Mouse (Mus musculus) spleen, adult 12 weeks (tissue): ENCODE results near the gene Nprl2.

Source experiments
- DNase-seq: peaks from one replicate; pipeline ENCODE4 v3.0.0; 2022; ENCODE audit warnings: low spot score

The Nprl2 gene

GRCm38 (mm10) chr9:107534408-107535202 is 7.4 kb upstream of the Nprl2 start:
- peak; percentile 24 for DNase-seq

- no peak for DNase-seq
Measured at GRCm38 (mm10) chr9:107538231-107538630, 3.8 kb upstream of the Nprl2 start.

- DNase-seq = no peak
Measured at GRCm38 (mm10) chr9:107538711-107539110, 3.3 kb upstream of the Nprl2 start.

- no peak for DNase-seq
Measured at GRCm38 (mm10) chr9:107539940-107540339, 2.1 kb upstream of the Nprl2 start.

- DNase-seq = no peak
Measured at GRCm38 (mm10) chr9:107540420-107540819, 1.6 kb upstream of the Nprl2 start.

- DNase-seq = no peak
Measured at GRCm38 (mm10) chr9:107541005-107541404, 1.0 kb upstream of the Nprl2 start.

- DNase-seq = no peak
Measured at GRCm38 (mm10) chr9:107542352-107542686, 293 bp downstream of the Nprl2 start.

- no peak for DNase-seq
Measured at GRCm38 (mm10) chr9:107542721-107543120, 695 bp downstream of the Nprl2 start.

- DNase-seq = no peak
Measured at GRCm38 (mm10) chr9:107543299-107543698, 1.3 kb downstream of the Nprl2 start.

GRCm38 (mm10) chr9:107544196-107544700 is 2.2 kb downstream of the Nprl2 start:
- DNase-seq = no peak

- no peak for DNase-seq
Measured at GRCm38 (mm10) chr9:107544729-107545128, 2.7 kb downstream of the Nprl2 start.

GRCm38 (mm10) chr9:107545199-107545598 is 3.2 kb downstream of the Nprl2 start:
- no peak for DNase-seq

- peak; percentile 69 for DNase-seq
Measured at GRCm38 (mm10) chr9:107545602-107546001, 3.6 kb downstream of the Nprl2 start.

GRCm38 (mm10) chr9:107547026-107547425 is 5.0 kb downstream of the Nprl2 start, which contains the start of gene Zmynd10:
Zmynd10 (plus strand) TSS chr9:107547298.
- DNase-seq = peak; percentile 69

GRCm38 (mm10) chr9:107547957-107548356 is 5.9 kb downstream of the Nprl2 start:
- no peak for DNase-seq

- no peak for DNase-seq
Measured at GRCm38 (mm10) chr9:107548820-107549219, 6.8 kb downstream of the Nprl2 start.

GRCm38 (mm10) chr9:107549297-107550074 is 7.5 kb downstream of the Nprl2 start:
- no peak for DNase-seq

- DNase-seq = no peak
Measured at GRCm38 (mm10) chr9:107550491-107551116, 8.6 kb downstream of the Nprl2 start.

- DNase-seq = peak; percentile 64
Measured at GRCm38 (mm10) chr9:107551117-107551889, 9.3 kb downstream of the Nprl2 start, which contains the start of gene Rassf1. Rassf1 (plus strand) TSS chr9:107551555.

- DNase-seq = no peak
Measured at GRCm38 (mm10) chr9:107551890-107552355, 9.9 kb downstream of the Nprl2 start.

- no peak for DNase-seq
Measured at GRCm38 (mm10) chr9:107552690-107553393, 10.8 kb downstream of the Nprl2 start.
